Mouse (Mus musculus): ENCODE measurements around the gene Ino80e. TPM values are rescaled to one million over a fixed set of nuclear protein-coding genes. Genes with fewer than 3 reads are reported as not detected.

Gene Ino80e
- 63.0 TPM for total RNA-seq (2023)

GRCm38 (mm10) chr7:126862147-126862784, at the start of gene Ino80e:
Ino80e (minus strand) TSS chr7:126862377.

DNA sequence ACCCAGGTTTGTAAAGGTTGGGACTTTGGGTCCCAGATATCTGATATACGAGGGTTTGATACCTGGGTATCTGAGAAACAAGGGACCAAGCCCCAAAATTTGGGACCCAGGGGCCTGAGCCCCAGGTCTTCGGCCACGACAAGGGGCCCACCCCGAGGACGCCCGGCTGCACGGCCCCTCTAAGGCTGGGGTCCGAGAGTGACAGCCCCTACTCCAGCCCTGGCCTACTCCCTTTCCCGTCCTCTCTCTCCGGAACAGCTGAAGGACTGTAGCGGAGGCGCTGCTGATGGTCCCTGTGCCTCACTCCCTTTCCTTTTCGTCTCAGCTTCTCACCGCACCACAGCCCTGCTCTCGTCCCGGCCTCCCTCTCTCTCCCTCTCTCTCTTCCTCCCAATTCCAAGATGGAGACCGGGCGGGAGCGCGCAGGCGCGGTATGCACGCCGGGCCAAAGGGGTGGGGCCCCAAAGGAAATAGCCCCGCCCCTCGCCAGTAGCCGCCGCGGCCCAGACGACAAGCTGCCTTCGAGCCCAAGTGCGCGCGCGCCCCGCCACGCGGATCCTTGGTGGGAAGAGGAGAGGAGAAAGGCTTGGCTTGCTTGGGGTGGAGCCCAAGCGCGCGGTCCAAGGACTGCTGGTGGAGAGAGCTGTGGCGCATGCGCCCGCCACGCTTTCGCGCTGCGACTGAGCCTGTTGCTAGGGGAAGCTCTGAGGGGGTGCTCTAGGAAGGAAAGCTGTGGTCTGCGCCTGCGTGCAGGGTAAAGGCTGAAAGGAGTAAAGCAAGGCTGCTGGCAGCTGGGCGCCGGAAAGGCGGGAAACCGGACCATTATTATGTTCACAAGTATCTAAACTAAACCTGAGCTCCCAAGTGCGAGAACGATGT, 22.3 kb upstream of the Ino80e start, which contains the start of gene Taok2:
Taok2 (minus strand) TSS at position 418 of the 879 bp plus-strand sequence.

DNA sequence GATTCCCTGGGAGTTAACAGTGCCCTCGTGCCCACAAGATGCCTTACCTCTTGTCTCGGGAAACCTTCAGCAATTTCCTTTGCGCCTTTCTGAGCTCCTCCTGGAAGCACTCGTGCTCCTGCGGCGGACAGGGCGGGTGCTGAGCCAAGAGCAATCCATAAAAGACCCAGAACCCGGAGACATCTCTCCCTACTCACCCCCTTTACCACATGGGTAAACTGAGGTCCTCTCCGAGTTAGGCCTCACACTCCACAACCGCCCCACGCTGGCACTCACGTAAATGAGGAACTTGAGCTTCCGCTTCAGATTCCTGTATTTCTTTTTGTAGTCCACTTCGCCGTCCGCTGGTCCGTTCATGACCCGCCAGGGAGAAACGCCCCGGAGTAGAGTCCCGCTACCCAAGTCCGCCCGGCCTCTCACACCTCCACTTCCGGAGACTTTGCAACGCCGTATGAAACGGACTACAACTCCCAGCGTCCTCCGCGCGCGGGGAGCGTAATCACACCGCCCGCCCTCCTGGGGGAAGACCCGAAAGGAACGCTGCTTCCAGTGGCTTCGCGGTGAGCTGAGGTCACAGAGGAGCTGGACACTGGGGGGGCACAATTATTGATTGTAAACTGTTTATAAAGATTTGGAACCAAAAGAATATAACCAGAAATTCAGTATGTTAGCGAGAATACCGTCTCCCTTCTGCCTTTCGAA, 597 bp downstream of the Ino80e start, which contains the start of gene Hirip3:
Hirip3 (plus strand) TSS at position 544 of the 702 bp plus-strand sequence.

DNA sequence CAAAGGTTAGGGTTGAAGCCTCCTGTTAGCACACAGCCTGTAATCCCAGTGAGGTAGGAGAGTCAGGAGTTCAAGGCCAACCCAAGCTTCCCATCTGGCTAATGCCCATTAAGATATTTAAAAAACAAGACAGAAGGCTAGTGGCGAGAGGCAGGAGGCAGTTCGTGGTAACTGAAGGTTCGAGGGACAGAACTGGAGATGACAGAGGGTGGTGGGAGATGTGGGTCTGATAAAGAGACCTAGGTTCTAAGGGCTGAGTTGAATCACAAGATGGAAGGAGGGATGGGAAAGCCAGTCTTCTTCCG, 15.1 kb downstream of the Ino80e start, which contains the start of gene Doc2a:
Doc2a (plus strand) TSS at position 301 of the 305 bp plus-strand sequence.

DNA sequence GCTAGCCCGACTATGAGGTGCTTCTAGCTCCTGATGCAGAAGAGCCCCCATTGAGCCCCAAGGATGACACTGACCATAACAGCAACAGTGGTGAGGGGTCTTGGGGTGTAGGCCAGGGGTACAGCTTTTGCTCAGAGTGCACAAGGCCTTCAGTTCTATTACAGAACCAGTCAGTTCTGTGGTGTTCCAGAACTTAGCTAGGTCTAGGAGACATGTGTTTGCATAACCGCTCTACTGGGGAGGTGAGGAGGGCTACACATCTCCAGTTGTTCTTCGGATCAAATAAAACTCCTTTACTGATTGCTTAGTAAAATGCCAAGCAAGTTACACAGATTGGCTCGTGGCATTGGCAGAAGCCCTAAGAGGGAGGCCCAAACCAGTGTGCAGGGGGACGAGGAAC, 30.6 kb downstream of the Ino80e start, which contains the start of gene 4930451I11Rik:
4930451I11Rik (minus strand) TSS at position 101 of the 400 bp plus-strand sequence.

Other genes starting within 250 kb of the Ino80e start
- gene Nupr1, start 231.5 kb downstream of the Ino80e start, total RNA-seq (2023) = 1.3 TPM
- 70.0 TPM for gene Sgf29, start 213.1 kb downstream of the Ino80e start, total RNA-seq (2023)
- 0.44 TPM for gene Sult1a1, start 185.9 kb downstream of the Ino80e start, total RNA-seq (2023)
- 186 TPM for gene Bola2, start 167.0 kb downstream of the Ino80e start, total RNA-seq (2023)
- gene Slx1b, start 166.6 kb downstream of the Ino80e start, total RNA-seq (2023) = 10.8 TPM
- 1,350 TPM for gene Coro1a, start 154.6 kb downstream of the Ino80e start, total RNA-seq (2023)
- 47.4 TPM for gene Mapk3, start 102.8 kb downstream of the Ino80e start, total RNA-seq (2023)
- gene Gdpd3, start 96.0 kb downstream of the Ino80e start, total RNA-seq (2023) = 5.8 TPM
- gene Ypel3, start 85.4 kb downstream of the Ino80e start, total RNA-seq (2023) = 256 TPM
- gene Tbx6, start 80.9 kb downstream of the Ino80e start, total RNA-seq (2023) = 11.5 TPM
- gene Ppp4c, start 69.9 kb downstream of the Ino80e start, total RNA-seq (2023) = 252 TPM
- not detected for gene Fam57b, start 64.7 kb downstream of the Ino80e start, total RNA-seq (2023)
- gene 4930451I11Rik, start 30.7 kb downstream of the Ino80e start, total RNA-seq (2023) = not detected
- gene Doc2a, start 15.0 kb downstream of the Ino80e start, total RNA-seq (2023) = not detected
- gene Hirip3, start 405 bp downstream of the Ino80e start, total RNA-seq (2023) = 19.3 TPM
- 94.6 TPM for gene Taok2, start 22.3 kb upstream of the Ino80e start, total RNA-seq (2023)
- 36.1 TPM for gene Tmem219, start 60.5 kb upstream of the Ino80e start, total RNA-seq (2023)
- 39.6 TPM for gene Kctd13, start 66.5 kb upstream of the Ino80e start, total RNA-seq (2023)
- not detected for gene Asphd1, start 87.2 kb upstream of the Ino80e start, total RNA-seq (2023)
- gene Sez6l2, start 88.2 kb upstream of the Ino80e start, total RNA-seq (2023) = 9.2 TPM
- 154 TPM for gene Cdipt, start 113.5 kb upstream of the Ino80e start, total RNA-seq (2023)
- gene Cdiptos, start 113.7 kb upstream of the Ino80e start, total RNA-seq (2023) = not detected
- gene Mvp, start 152.2 kb upstream of the Ino80e start, total RNA-seq (2023) = 39.4 TPM
- gene Pagr1b, start 154.1 kb upstream of the Ino80e start, total RNA-seq (2023) = not detected
- 27.0 TPM for gene Pagr1a, start 155.0 kb upstream of the Ino80e start, total RNA-seq (2023)
- 35.1 TPM for gene Gm42742, start 158.7 kb upstream of the Ino80e start, total RNA-seq (2023)
- 5.5 TPM for gene Prrt2, start 158.8 kb upstream of the Ino80e start, total RNA-seq (2023)
- 228 TPM for gene Maz, start 164.7 kb upstream of the Ino80e start, total RNA-seq (2023)
- gene Kif22, start 180.1 kb upstream of the Ino80e start, total RNA-seq (2023) = 1.9 TPM
- not detected for gene Zg16, start 225.0 kb upstream of the Ino80e start, total RNA-seq (2023)
- gene AI467606, start 229.0 kb upstream of the Ino80e start, total RNA-seq (2023) = 95.7 TPM